Mouse (Mus musculus): ENCODE results near the gene Henmt1.

GRCm38 (mm10) chr3:108916857-108917256, 22.8 kb upstream of the Henmt1 start:
- TF ChIP-seq CTCF (IDR thresholded peaks at IDR 0.05; ENCODE audit: insufficient read depth, low read length) (no peak), POLR2A (IDR thresholded peaks at IDR 0.05; ENCODE audit: borderline replicate concordance, extremely low read depth, low read depth, low read length) (no peak)
